Mouse (Mus musculus) lung, adult 18-20 months (tissue): ENCODE data around the gene Neurl3.

ENCODE experiments used
- DNase-seq, 2 experiments: peaks; one replicate each; pipeline ENCODE4 v3.0.0; 2022; ENCODE audit warnings: mixed read lengths in 2 of 2

The Neurl3 gene

GRCm38 (mm10) chr1:36255871-36256640 lies 18.4 kb downstream of the Neurl3 start:
- DNase-seq = no peak

DNA sequence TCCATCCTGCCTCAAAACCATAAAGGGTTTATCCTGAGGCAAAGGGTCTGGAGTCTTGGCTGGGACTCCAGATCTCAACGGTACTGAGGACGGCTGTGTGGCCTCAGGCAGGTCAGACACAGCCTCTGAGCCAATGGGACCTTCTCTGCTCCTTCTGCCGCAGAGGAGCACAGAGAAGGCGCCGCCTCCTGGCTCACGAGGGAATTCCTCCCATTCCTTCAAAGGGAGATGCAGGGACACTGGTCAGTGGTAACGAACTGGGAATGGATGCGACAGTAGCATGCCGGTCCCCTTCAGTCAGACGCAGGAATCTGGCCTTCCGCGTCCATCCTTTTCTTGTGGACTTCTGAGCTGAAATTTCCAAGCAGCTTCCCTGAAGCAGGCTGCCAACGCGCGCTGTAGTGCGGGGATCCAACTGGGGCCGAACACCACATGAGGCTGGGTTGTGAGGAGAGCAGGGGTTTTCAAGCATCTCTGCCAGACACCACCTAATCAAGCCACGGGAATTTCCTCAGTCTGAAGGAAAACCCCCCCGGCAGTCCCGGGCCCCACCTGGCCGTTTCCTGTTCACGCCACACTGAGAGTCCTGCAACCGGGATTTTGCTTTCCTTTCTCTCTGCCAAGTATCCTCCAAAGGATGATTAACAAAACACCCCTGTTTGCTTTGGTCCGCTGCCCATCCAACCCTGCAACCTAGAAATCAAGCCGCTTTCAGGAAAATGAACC lies 19.7 kb downstream of the Neurl3 start:
- no peak for DNase-seq

GRCm38 (mm10) chr1:36252791-36253190 lies 21.7 kb downstream of the Neurl3 start:
- peak; percentile 68 to 75 for DNase-seq

DNA sequence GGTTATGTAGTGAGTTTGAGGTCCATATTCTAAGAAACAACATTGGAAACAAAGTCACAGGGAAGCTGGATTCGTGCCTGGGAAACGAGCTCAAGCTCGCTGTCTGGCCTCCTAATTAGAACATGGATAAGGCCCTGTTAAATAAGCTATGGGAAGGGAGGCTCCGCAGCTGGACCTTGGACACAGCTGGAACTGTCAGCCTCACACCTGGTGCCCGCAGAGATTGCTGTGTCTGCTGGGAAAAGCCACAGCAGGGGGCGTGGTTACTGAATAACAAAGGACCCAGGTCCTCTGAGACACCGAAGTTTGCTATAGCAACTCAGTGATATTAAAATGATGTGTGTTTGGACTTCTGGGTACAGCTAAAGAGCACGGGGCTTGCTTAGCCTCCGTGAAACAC lies 23.1 kb downstream of the Neurl3 start:
- DNase-seq = no peak

- DNase-seq = no peak
Observed at GRCm38 (mm10) chr1:36246688-36247087, 27.8 kb downstream of the Neurl3 start.

- no peak for DNase-seq
Observed at GRCm38 (mm10) chr1:36244828-36245215, 29.7 kb downstream of the Neurl3 start.

DNA sequence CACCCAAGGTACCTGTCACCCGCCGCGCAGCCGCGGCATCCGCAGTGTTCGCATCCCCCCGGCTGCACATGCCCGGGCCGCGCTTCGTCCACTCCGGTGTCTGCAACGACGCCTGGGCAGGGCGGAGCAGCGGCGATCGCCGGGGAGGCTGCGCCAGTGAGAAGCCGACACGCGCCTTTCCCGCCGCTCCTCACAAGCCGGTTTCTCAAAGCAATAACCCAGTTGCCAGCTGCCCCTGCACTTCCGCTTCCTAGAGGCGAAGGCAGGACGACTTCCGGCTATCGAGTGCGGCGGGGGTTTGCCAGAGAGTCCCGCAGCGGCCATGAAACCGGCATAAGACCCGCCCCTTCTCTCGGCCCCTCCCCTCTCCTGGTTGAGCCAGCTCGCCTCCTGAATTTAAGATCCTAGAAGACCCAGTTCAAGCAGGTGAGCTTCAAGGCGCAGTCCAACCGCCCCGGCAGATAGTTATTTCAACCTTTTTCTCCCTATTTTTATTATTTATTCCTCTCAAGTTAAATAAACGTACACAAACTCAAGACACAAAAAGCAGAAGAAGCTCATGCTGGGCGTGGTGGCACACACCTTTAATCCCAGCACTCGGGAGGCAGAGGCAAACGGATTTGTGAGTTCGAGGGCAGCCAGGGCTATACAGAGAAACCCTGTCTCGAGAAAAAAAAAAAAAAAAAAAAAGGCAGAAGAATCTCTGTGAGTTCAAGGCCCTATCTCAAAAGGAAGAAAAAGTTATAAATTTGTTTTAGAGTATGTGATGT lies 30.2 kb downstream of the Neurl3 start, which contains the start of gene Uggt1:
Uggt1 (minus strand) TSS at position 663 of the 770 bp plus-strand sequence.
- DNase-seq = peak; percentile 95 to 97

- DNase-seq = no peak
Observed at GRCm38 (mm10) chr1:36243447-36244057, 30.9 kb downstream of the Neurl3 start.

DNA sequence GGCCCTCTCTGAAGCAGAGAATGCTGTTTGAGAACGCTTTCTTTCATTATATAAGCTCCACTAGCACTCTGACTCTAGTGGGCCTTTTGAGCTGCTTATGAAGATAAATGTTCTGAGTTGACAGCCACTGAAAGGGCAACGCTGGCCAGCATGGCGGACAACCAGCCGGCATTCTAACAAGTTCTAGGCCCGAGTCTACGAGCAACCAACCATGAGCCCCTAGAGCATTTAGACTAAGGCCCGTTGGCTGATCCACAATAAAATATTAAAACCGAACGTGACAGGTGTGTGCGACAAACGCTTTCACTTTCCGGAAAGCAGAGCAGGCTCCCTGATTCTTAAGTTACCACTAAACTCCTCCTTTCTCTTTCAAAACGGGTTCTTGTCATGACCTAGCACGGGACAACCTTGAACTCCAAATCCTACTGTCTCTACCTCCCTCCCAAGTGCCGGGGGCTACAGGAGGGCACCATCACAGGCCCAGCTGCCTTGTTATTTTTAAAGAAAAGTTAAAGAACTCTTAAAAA lies 32.5 kb downstream of the Neurl3 start:
- DNase-seq = no peak

- DNase-seq = no peak
Observed at GRCm38 (mm10) chr1:36240176-36240575, 34.3 kb downstream of the Neurl3 start.

- no peak for DNase-seq
Observed at GRCm38 (mm10) chr1:36239396-36239795, 35.1 kb downstream of the Neurl3 start.

GRCm38 (mm10) chr1:36235855-36236254 lies 38.6 kb downstream of the Neurl3 start:
- no peak for DNase-seq

- DNase-seq = no peak
Observed at GRCm38 (mm10) chr1:36235057-36235639, 39.3 kb downstream of the Neurl3 start.

- no peak for DNase-seq
Observed at GRCm38 (mm10) chr1:36233218-36233617, 41.3 kb downstream of the Neurl3 start.

- DNase-seq = no peak
Observed at GRCm38 (mm10) chr1:36230919-36231705, 43.4 kb downstream of the Neurl3 start.

DNA sequence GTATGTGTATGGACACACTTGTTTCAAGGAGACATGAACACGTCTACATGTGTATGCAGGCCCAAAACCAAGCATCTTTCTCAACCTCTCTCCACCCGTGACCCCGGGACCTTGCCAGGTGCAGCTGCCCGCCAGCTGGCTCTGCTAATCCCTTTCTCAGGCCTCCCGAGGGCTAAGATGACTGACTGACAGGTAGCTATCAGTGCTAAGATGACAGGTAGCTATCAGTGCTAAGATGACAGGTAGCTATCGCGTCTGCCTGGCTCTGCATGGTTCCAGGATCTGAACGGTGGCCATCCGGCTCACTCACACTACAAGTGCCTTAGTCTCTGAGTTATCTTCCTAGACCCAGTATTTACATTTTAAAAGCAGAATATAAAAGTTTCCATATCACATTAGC lies 46.0 kb downstream of the Neurl3 start:
- DNase-seq = no peak

DNA sequence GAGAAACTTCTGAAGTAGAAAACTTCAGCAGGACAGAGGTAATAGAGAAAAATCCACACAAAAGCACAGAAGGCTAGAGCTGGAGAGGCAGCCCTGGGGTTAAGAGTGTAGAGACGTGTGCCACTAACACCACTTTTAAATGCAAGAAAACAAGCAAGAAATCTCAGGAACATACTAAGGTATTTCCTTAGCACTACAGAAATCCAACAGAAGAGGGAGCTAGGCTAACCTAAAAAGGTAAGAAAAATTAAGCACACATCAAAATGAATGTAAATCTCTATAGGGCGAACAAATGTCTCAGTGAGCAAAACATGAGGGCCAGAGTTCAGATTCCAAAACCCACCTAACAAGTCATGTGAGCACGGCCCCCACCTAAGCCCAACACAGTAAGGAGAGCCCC lies 49.8 kb downstream of the Neurl3 start:
- DNase-seq = no peak
